Mouse (Mus musculus) hematopoietic multipotent progenitor cell, adult 10-12 weeks (in vitro differentiated cells): ENCODE measurements around the gene Llph. TPM values are rescaled to one million over a fixed set of nuclear protein-coding genes. Genes with fewer than 3 reads are reported as not detected.

ENCODE experiments used
- polyA plus RNA-seq: library from polyadenylated mRNA; stranded (reverse); fragments of >175 nt; gene quantifications from 2 replicates; pipeline ENCODE4 v1.2.3, GENCODE M21; 2012; ENCODE audit warnings: low replicate concordance

The Llph gene
- 5.7 and 42.3 TPM in 2 replicates for polyA plus RNA-seq

GRCm38 (mm10) chr10:120226871-120227661 is at the start of gene Llph:
Gene Llph (plus strand): TSS chr10:120227070.

GRCm38 (mm10) chr10:120201131-120201921 is 25.5 kb upstream of the Llph start, which contains the start of gene Tmbim4:
Gene Tmbim4 (plus strand): TSS chr10:120201590.

GRCm38 (mm10) chr10:120201961-120202402 is 24.9 kb upstream of the Llph start, which contains the start of gene Irak3:
Gene Irak3 (minus strand): TSS chr10:120202130.

Other genes starting within 250 kb of the Llph start
- gene Helb, start 114.1 kb upstream of the Llph start, polyA plus RNA-seq: 5.0 and 14.5 TPM in 2 replicates
- gene Tmbim4, start 25.5 kb upstream of the Llph start, polyA plus RNA-seq: 84.7 and 92.6 TPM in 2 replicates
- gene Irak3, start 24.9 kb upstream of the Llph start, polyA plus RNA-seq: 7.6 and 10.4 TPM in 2 replicates
- gene Hmga2, start 249.4 kb downstream of the Llph start, polyA plus RNA-seq: 0.09 TPM in 1 of 2 replicates, not detected in the other